Mouse (Mus musculus): ENCODE results near the gene Rnf220. TPM values are rescaled to one million over a fixed set of nuclear protein-coding genes. Genes with fewer than 3 reads are reported as not detected.
A peak's percentile ranks its signal among the peaks of the same experiment; 100 is the strongest.
"Not testable (repeated sequence)": the region's sequence is repeated elsewhere in the genome, so short reads cannot be mapped to it uniquely, and the experiment has no call there.

The Rnf220 gene
- polyA plus RNA-seq, 1 experiment from 2014 or later: 137 TPM

GRCm38 (mm10) chr4:117259909-117260308 lies 236.9 kb downstream of the Rnf220 start:
- H3K27ac ChIP-seq (ENCODE audit: low read length); H3K9me3 ChIP-seq (replicated peaks; ENCODE audit: control insufficient read depth, low read length, poor library complexity, severe bottlenecking); H3K4me3 ChIP-seq (ENCODE audit: low read depth, low read length); H3K4me2 ChIP-seq (ENCODE audit: low read length); H3K36me3 ChIP-seq (ENCODE audit: control insufficient read depth, insufficient read depth, low read length); ATAC-seq; H3K9ac ChIP-seq (ENCODE audit: low read depth, low read length); H3K4me1 ChIP-seq (ENCODE audit: control insufficient read depth, insufficient read depth, low read length); H3K27me3 ChIP-seq (ENCODE audit: control insufficient read depth, insufficient read depth, low read depth, low read length): not testable (repeated sequence)
- 75% methylated on average over 6 of the region's 6 CpGs for whole genome bisulfite sequencing

DNA sequence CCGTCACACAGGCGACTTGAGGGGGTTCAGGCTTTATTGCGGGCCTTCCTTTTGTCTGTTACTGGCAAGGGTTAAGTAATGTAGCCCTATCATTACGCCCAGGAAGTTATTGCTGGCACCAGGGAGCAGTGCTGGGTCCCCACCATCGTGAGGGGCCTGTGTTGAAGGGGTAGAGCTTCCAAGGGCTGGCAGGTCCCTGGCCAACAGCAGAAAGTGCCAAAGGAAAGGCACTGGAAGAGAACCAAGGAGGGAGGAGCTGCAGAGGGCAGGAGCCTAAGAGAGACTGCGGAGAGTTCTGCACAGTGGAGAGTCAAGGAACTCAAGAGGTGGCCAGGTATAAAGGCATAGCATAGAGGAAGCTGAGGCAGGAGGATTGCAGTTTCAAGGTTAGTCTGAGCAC lies 242.2 kb downstream of the Rnf220 start:
- Histone ChIP-seq H3K4me3 (ENCODE audit: low read depth, low read length) (no peak overlapping the region), H3K4me1 (ENCODE audit: control insufficient read depth, insufficient read depth, low read length) (peaks cover 12% of the 10 kb centered on the region; the same call in 1 of the 2 replicates), H3K9ac (ENCODE audit: low read depth, low read length) (no peak overlapping the region), H3K9me3 (replicated peaks; ENCODE audit: control insufficient read depth, low read length, poor library complexity, severe bottlenecking) (no peaks in the 10 kb centered on the region), H3K36me3 (ENCODE audit: control insufficient read depth, insufficient read depth, low read length) (no peaks in the 10 kb centered on the region), H3K27ac (ENCODE audit: low read length) (no peak overlapping the region), H3K4me2 (ENCODE audit: low read length) (no peak overlapping the region), H3K27me3 (ENCODE audit: control insufficient read depth, insufficient read depth, low read depth, low read length) (no peaks in the 10 kb centered on the region)
- ATAC-seq: no peak
- 31% methylated on average over 6 of the region's 6 CpGs for WGBS

DNA sequence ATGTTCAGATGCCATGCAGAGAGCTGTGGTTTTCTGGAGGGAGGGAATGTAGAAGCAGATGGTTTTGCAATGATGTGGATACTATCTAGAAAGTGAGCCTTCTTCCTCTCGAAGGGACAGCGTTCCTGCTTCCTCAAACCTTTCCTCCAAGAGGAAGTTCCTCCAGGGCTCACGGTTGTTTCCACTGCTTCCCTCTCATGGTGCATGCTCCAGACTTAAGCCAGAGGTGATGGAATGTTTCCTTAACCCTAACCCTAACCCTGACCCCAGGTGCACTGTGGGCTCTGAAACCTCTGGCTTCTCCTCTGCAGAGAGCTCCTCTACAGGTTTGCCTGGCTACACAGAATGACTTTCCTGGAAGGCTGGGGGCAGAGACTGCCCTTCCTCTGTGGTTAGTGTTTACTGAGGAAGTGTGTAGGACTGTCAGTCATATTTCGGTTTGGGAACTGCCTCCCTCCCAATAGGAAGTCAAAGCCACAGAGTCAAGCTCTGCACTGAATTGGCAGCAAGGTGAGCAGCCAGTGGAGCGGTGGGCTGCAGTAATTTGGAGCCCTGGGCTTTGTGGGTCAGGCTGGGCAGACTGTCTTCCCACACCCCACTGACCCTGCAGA lies 242.7 kb downstream of the Rnf220 start:
- no peak for ATAC-seq
- Histone ChIP-seq H3K4me1 (ENCODE audit: control insufficient read depth, insufficient read depth, low read length) (peaks cover 12% of the 10 kb centered on the region; the same call in 1 of the 2 replicates), H3K27ac (ENCODE audit: low read length) (no peak overlapping the region), H3K9me3 (replicated peaks; ENCODE audit: control insufficient read depth, low read length, poor library complexity, severe bottlenecking) (no peaks in the 10 kb centered on the region), H3K9ac (ENCODE audit: low read depth, low read length) (no peak overlapping the region), H3K4me2 (ENCODE audit: low read length) (no peak overlapping the region), H3K4me3 (ENCODE audit: low read depth, low read length) (no peak overlapping the region), H3K36me3 (ENCODE audit: control insufficient read depth, insufficient read depth, low read length) (no peaks in the 10 kb centered on the region), H3K27me3 (ENCODE audit: control insufficient read depth, insufficient read depth, low read depth, low read length) (no peaks in the 10 kb centered on the region)
- 70% methylated on average over 5 of the region's 5 CpGs for WGBS

DNA sequence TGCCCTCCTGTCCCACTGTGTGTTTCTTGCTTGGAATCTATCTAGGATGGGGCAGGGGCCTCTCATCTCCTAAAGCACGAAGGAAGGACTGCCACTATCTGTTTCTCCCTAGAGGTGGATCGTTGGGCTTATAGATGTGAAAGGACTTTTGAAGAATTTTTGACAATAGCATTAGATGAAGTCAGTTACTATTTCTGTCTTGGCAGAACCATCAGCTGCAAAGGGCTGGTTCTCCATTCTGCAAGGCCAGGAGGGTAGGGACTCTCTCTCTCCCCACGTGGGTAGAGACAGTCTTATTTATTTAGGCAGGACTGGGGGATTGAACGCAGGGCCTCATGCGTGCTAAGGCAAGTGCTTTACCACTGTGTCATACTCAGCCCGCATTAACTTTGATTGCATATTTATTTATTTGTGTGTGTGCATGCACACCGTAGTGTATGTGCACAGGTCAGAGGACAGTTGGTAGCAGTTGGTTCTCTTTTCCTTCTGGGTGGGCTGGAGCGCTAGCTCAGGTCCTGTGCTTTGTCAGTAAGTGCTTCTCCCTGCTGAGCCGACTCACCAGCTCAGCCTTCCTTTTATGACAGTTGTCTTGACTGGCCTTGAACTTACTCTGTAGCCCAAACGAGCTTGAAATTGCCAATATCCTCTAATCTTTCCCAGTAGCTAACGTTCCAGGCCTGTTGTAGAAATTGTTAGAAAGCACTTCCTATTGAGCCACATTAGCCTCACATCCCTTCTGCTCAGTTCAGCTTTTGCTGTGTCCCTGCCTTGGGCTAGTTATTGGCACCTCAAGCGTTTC lies 243.4 kb downstream of the Rnf220 start:
- Histone ChIP-seq H3K9me3 (replicated peaks; ENCODE audit: control insufficient read depth, low read length, poor library complexity, severe bottlenecking) (no peaks in the 10 kb centered on the region), H3K4me3 (ENCODE audit: low read depth, low read length) (no peak overlapping the region), H3K36me3 (ENCODE audit: control insufficient read depth, insufficient read depth, low read length) (no peaks in the 10 kb centered on the region), H3K27ac (ENCODE audit: low read length) (no peak overlapping the region), H3K9ac (ENCODE audit: low read depth, low read length) (no peak overlapping the region), H3K27me3 (ENCODE audit: control insufficient read depth, insufficient read depth, low read depth, low read length) (no peaks in the 10 kb centered on the region), H3K4me2 (ENCODE audit: low read length) (no peak overlapping the region), H3K4me1 (ENCODE audit: control insufficient read depth, insufficient read depth, low read length) (peaks cover 12% of the 10 kb centered on the region; the same call in 1 of the 2 replicates)
- ATAC-seq: no peak
- WGBS: 61% methylated on average over 12 of the region's 12 CpGs

GRCm38 (mm10) chr4:117252755-117253154 lies 244.1 kb downstream of the Rnf220 start:
- no peak overlapping the region; the same call in 1 of the 2 replicates for H3K9ac ChIP-seq (ENCODE audit: low read depth, low read length)
- no peak overlapping the region for H3K27ac ChIP-seq (ENCODE audit: low read length)
- no peaks in the 10 kb centered on the region for H3K36me3 ChIP-seq (ENCODE audit: control insufficient read depth, insufficient read depth, low read length)
- no peaks in the 10 kb centered on the region for H3K9me3 ChIP-seq (replicated peaks; ENCODE audit: control insufficient read depth, low read length, poor library complexity, severe bottlenecking)
- WGBS: 79% methylated on average over 5 of the region's 5 CpGs
- H3K4me1 ChIP-seq (ENCODE audit: control insufficient read depth, insufficient read depth, low read length): peaks cover 12% of the 10 kb centered on the region; the same call in 1 of the 2 replicates
- H3K4me3 ChIP-seq (ENCODE audit: low read depth, low read length): peak overlapping the region; percentile 66
- no peaks in the 10 kb centered on the region for H3K27me3 ChIP-seq (ENCODE audit: control insufficient read depth, insufficient read depth, low read depth, low read length)
- H3K4me2 ChIP-seq (ENCODE audit: low read length): peak overlapping the region; percentile 79
- ATAC-seq: no peak

GRCm38 (mm10) chr4:117252351-117252750 lies 244.5 kb downstream of the Rnf220 start:
- H3K27me3 ChIP-seq (ENCODE audit: control insufficient read depth, insufficient read depth, low read depth, low read length): no peaks in the 10 kb centered on the region
- H3K4me3 ChIP-seq (ENCODE audit: low read depth, low read length): peak overlapping the region; percentile 66

DNA sequence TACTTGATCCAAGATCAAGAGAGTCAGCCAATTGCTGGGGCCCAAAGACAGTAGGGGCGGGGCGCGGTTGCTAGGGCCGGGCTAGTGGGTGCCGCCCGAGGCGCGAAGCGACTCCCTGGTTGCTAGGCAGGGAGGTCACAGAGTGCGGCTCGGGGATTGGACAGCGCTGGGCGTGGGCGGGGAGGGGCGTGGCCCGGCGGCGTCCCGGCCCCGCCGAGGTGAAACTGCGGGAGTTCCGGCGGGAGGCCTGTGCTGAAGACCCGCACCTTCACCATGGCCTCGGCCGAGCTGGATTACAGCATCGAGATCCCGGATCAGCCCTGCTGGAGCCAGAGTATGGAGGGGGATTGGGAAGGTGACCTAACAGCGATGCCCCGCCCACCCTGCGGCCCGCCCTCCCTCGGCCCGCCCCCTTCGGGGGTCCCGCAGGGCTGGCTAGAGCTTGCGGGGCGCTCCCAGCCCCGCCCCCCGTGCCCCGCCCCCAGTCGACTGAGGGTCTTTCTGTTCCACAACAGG lies 245.0 kb downstream of the Rnf220 start, which contains the start of the genes Tmem53 and Armh1:
Gene Tmem53 (plus strand): TSS at position 151 of the 516 bp plus-strand sequence.
Gene Armh1 (minus strand): TSS at position 325 of the 516 bp plus-strand sequence.
- WGBS: under 1% methylated on average over 40 of the region's 43 CpGs
- peak within 1 kb of the TSS; percentile 78 for H3K9ac ChIP-seq (ENCODE audit: low read depth, low read length)
- ATAC-seq: peak; percentile 96
- peak within 1 kb of the TSS; percentile 79 for H3K4me2 ChIP-seq (ENCODE audit: low read length)
- H3K27me3 ChIP-seq (ENCODE audit: control insufficient read depth, insufficient read depth, low read depth, low read length): no peaks in the 10 kb centered on the region
- H3K9me3 ChIP-seq (replicated peaks; ENCODE audit: control insufficient read depth, low read length, poor library complexity, severe bottlenecking): no peaks in the 10 kb centered on the region
- H3K36me3 ChIP-seq (ENCODE audit: control insufficient read depth, insufficient read depth, low read length): no peaks in the 10 kb centered on the region
- H3K4me3 ChIP-seq (ENCODE audit: low read depth, low read length): peak within 1 kb of the TSS; percentile 66
- peaks cover 12% of the 10 kb centered on the region; the same call in 1 of the 2 replicates for H3K4me1 ChIP-seq (ENCODE audit: control insufficient read depth, insufficient read depth, low read length)
- peak within 1 kb of the TSS; percentile 73 for H3K27ac ChIP-seq (ENCODE audit: low read length)

More at GRCm38 (mm10) chr4:117252351-117252750, 244.5 kb downstream of the Rnf220 start:
- H3K9me3 ChIP-seq (replicated peaks; ENCODE audit: control insufficient read depth, low read length, poor library complexity, severe bottlenecking): no peaks in the 10 kb centered on the region
- H3K4me1 ChIP-seq (ENCODE audit: control insufficient read depth, insufficient read depth, low read length): peaks cover 12% of the 10 kb centered on the region; the same call in 1 of the 2 replicates
- H3K27ac ChIP-seq (ENCODE audit: low read length): peak overlapping the region; percentile 73; the same call in 1 of the 2 replicates
- peak overlapping the region; percentile 79 for H3K4me2 ChIP-seq (ENCODE audit: low read length)
- WGBS: 25% methylated on average over 5 of the region's 5 CpGs
- peak; percentile 38 for ATAC-seq
- no peaks in the 10 kb centered on the region for H3K36me3 ChIP-seq (ENCODE audit: control insufficient read depth, insufficient read depth, low read length)
- H3K9ac ChIP-seq (ENCODE audit: low read depth, low read length): peak overlapping the region; percentile 78

DNA sequence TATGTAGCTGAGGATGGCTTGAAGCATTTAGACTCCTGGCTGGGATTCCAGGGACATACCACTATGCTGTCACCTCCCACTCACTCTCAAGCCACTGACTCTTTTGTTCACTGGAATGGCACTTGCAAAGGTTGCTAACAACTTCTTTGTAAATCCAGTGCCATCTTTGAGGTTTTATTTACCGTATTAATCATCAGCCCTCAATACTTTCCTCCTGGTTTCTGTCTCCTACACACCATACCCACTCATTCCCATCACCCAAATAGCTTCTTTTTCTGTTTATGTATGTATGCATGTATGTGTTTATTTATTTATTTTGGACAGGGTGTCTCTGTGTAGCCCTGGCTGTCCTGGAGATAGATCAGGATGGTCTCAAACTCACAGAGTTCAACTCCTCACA lies 245.9 kb downstream of the Rnf220 start:
- Histone ChIP-seq H3K27me3 (ENCODE audit: control insufficient read depth, insufficient read depth, low read depth, low read length) (no peaks in the 10 kb centered on the region), H3K9me3 (replicated peaks; ENCODE audit: control insufficient read depth, low read length, poor library complexity, severe bottlenecking) (no peaks in the 10 kb centered on the region), H3K36me3 (ENCODE audit: control insufficient read depth, insufficient read depth, low read length) (no peaks in the 10 kb centered on the region), H3K4me2 (ENCODE audit: low read length) (peak overlapping the region; percentile 79; the same call in 1 of the 2 replicates), H3K27ac (ENCODE audit: low read length) (no peak overlapping the region), H3K4me1 (ENCODE audit: control insufficient read depth, insufficient read depth, low read length) (peaks cover 12% of the 10 kb centered on the region; the same call in 1 of the 2 replicates), H3K4me3 (ENCODE audit: low read depth, low read length) (no peak overlapping the region; the same call in 1 of the 2 replicates), H3K9ac (ENCODE audit: low read depth, low read length) (no peak overlapping the region)
- no peak for ATAC-seq
- 78% methylated on average over 1 of the region's 1 CpGs for WGBS
